Mouse (Mus musculus): ENCODE measurements around the gene Klk1. TPM values are rescaled to one million over a fixed set of nuclear protein-coding genes. Genes with fewer than 3 reads are reported as not detected.
A peak's percentile ranks its signal among the peaks of the same experiment; 100 is the strongest.
"Not testable (repeated sequence)": the region's sequence is repeated elsewhere in the genome, so short reads cannot be mapped to it uniquely, and the experiment has no call there.

The Klk1 gene
- not detected in 2 replicates for polyA plus RNA-seq (2014; fragmentation: Nextera tagmentation; extraction: Ambion mirVana)

DNA sequence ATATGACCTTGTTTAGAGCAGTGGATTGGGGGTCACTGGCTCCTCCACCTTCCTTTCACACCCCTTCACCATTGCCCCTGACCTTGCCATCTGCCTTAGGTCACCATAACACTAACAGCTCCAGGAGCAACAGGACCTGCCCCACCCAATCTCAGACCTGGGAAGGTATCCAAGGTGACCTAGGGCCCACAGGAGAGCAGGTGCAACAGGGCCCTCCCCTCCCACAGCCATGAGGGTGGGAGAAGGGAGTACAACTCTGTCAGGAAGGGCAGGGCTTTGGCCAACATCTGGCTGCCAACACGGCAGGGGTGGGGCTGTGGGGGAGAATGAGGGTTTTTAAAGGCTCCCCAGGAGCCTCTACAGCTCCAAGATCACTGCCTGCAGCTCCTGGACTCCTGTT is at the start of gene Klk1:
Gene Klk1 (plus strand): TSS at position 285 of the 400 bp plus-strand sequence.
- Histone ChIP-seq H3K4me1 (replicated peaks; ENCODE audit: control insufficient read depth, insufficient read depth, low read length) (no peaks in the 10 kb centered on the region), H3K27ac (ENCODE audit: low read depth, low read length) (no peak within 1 kb of the TSS), H3K4me3 (ENCODE audit: low read depth, low read length) (no peak within 1 kb of the TSS), H3K4me2 (no peak within 1 kb of the TSS), H3K36me3 (ENCODE audit: control insufficient read depth, insufficient read depth, low read length) (no peaks in the 10 kb centered on the region), H3K27me3 (replicated peaks; ENCODE audit: control insufficient read depth, insufficient read depth, low read length) (no peaks in the 10 kb centered on the region), H3K9ac (ENCODE audit: low read depth, low read length) (no peak within 1 kb of the TSS), H3K9me3 (ENCODE audit: control insufficient read depth, low read length) (no peaks in the 10 kb centered on the region)
- ATAC-seq (replicated peaks; ENCODE audit: low FRiP score) (no peak), DNase-seq (ENCODE audit: low spot score) (no peak)
- 62% methylated on average over 1 of the region's 1 CpGs for WGBS

DNA sequence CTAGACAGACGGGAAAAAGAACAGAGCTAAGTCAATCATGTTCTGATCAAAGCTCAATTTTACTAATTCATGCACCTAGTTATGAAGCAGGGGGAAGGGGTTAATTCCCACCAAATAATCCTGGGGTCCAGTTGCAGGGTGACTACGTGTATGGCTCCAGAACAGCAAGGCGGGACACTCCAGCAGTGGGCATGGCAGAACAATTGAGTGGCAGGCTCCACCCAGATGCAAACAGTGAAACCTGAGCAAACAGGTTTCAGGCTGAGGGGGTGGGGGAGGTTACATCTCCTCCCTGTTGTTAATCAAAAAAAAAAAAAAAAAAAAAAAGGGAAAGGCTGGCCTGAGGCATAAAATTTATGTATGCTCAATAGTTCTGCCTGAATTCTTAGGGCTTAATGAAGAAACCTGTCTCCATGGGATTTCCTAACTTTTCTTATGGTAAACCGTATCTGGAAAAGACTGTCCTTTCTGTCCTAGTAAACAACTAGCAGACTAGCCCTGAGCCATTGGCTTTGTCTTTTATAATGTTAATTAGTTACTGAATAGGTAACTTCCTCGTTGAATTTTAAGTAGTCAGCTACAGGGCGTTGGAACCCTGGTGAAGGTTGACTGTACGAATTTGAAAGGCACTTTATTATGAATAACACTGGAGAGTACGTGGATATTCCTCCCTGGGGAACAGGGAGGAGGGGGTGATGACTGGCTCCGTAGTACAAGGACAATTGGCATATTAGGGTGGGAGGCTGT is 45.7 kb upstream of the Klk1 start:
- no peak for ATAC-seq (replicated peaks; ENCODE audit: low FRiP score)
- no peak overlapping the region for H3K4me2 ChIP-seq
- no peak overlapping the region for H3K4me3 ChIP-seq (ENCODE audit: low read depth, low read length)
- no peaks in the 10 kb centered on the region for H3K4me1 ChIP-seq (replicated peaks; ENCODE audit: control insufficient read depth, insufficient read depth, low read length)
- no peaks in the 10 kb centered on the region for H3K36me3 ChIP-seq (ENCODE audit: control insufficient read depth, insufficient read depth, low read length)
- H3K9ac ChIP-seq (ENCODE audit: low read depth, low read length): no peak overlapping the region
- no peaks in the 10 kb centered on the region for H3K9me3 ChIP-seq (ENCODE audit: control insufficient read depth, low read length)
- no peak for DNase-seq (ENCODE audit: low spot score)
- WGBS: 71% methylated on average over 9 of the region's 9 CpGs
- H3K27ac ChIP-seq (ENCODE audit: low read depth, low read length): no peak overlapping the region
- H3K27me3 ChIP-seq (replicated peaks; ENCODE audit: control insufficient read depth, insufficient read depth, low read length): no peaks in the 10 kb centered on the region

DNA sequence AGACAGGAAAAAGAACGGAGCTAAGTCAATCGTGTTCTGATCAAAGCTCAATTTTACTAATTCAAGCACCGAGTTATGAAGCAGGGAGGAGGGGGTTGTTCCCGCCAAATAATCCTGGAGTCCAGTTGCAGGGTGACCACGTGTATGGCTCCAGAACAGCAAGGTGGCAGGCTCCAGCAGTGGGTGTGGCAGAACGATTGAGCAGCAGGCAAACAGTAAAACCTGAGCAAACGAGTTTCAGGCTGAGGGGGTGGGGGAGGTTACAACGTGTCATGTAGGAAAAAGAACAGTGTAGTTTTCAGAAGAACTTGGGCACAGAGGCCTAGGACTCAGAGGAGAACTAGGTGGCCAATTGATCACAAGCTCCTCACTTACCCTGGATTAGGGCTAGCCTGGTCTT is 38.6 kb upstream of the Klk1 start:
- not testable (repeated sequence) for H3K27ac ChIP-seq (ENCODE audit: low read depth, low read length); DNase-seq (ENCODE audit: low spot score); H3K36me3 ChIP-seq (ENCODE audit: control insufficient read depth, insufficient read depth, low read length); H3K9ac ChIP-seq (ENCODE audit: low read depth, low read length); H3K4me2 ChIP-seq; H3K9me3 ChIP-seq (ENCODE audit: control insufficient read depth, low read length); H3K4me3 ChIP-seq (ENCODE audit: low read depth, low read length); H3K27me3 ChIP-seq (replicated peaks; ENCODE audit: control insufficient read depth, insufficient read depth, low read length); H3K4me1 ChIP-seq (replicated peaks; ENCODE audit: control insufficient read depth, insufficient read depth, low read length); ATAC-seq (replicated peaks; ENCODE audit: low FRiP score)
- 63% methylated on average over 8 of the region's 8 CpGs for WGBS

DNA sequence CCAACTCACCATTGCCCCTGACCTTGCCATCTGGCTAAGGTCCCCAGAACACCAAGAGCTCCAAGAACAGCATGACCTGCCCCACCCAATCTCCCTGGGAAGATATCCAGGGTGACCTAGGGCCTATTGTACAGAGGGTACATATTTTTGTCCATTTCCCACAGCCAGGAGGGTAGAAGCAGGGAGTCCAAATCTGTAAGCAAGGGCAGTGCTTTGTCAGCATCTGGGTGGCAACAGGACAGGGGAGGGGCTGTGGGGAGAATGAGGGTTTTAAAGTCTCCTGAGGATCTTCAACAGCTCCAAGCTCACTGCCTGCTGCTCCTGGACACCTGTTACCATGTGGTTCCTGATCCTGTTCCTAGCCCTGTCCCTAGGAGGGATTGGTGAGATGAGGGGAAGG is 37.2 kb upstream of the Klk1 start, which contains the start of gene Klk1b24:
Gene Klk1b24 (plus strand): TSS at position 301 of the 400 bp plus-strand sequence.
- not testable (repeated sequence) for H3K4me2 ChIP-seq; H3K4me3 ChIP-seq (ENCODE audit: low read depth, low read length); H3K9ac ChIP-seq (ENCODE audit: low read depth, low read length); H3K9me3 ChIP-seq (ENCODE audit: control insufficient read depth, low read length); DNase-seq (ENCODE audit: low spot score); H3K4me1 ChIP-seq (replicated peaks; ENCODE audit: control insufficient read depth, insufficient read depth, low read length); H3K36me3 ChIP-seq (ENCODE audit: control insufficient read depth, insufficient read depth, low read length); ATAC-seq (replicated peaks; ENCODE audit: low FRiP score); H3K27me3 ChIP-seq (replicated peaks; ENCODE audit: control insufficient read depth, insufficient read depth, low read length); H3K27ac ChIP-seq (ENCODE audit: low read depth, low read length)

DNA sequence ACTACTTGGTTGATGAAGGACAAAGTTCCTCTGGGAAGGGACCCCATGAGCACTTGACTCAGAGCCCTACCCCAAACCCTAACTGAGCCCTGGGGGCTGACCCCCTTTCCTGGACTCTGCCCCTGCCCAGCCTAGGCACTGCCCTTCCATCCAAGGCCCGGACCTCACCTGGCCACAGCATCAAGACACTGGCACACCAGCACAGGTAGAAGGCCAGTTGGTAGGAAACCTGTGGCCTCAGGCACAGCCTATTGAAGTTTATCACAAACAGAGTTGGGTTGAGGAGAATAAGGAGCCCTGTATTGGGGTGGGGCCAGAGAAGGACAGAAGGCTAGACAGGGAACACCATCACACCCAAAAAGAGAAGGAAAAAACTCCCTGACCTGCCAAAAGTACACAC is 31.7 kb upstream of the Klk1 start:
- not testable (repeated sequence) for H3K4me2 ChIP-seq; H3K4me3 ChIP-seq (ENCODE audit: low read depth, low read length); H3K9ac ChIP-seq (ENCODE audit: low read depth, low read length); H3K36me3 ChIP-seq (ENCODE audit: control insufficient read depth, insufficient read depth, low read length); ATAC-seq (replicated peaks; ENCODE audit: low FRiP score); H3K27me3 ChIP-seq (replicated peaks; ENCODE audit: control insufficient read depth, insufficient read depth, low read length); H3K4me1 ChIP-seq (replicated peaks; ENCODE audit: control insufficient read depth, insufficient read depth, low read length); H3K27ac ChIP-seq (ENCODE audit: low read depth, low read length); H3K9me3 ChIP-seq (ENCODE audit: control insufficient read depth, low read length)
- WGBS: 89% methylated on average over 1 of the region's 1 CpGs
- DNase-seq (ENCODE audit: low spot score): peak; percentile 6

DNA sequence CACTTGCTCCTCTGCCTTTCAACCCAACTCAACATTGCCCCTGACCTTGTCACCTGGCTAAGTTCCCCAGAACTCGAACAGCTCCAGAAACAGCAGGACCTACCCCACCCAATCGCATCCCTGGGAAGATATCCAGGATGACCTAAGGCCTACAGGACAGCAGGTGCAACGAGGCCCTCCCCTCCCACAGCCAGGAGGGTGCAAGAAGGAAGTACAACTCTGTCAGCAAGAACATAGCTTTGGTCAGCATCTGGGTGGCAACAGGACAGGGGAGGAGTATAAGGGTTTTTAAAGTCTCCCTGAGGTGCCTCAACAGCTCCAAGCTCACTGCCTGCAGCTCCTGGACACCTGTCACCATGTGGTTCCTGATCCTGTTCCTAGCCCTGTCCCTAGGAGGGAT is 27.3 kb upstream of the Klk1 start, which contains the start of gene Klk1b3:
Gene Klk1b3 (plus strand): TSS at position 301 of the 400 bp plus-strand sequence.
- Histone ChIP-seq H3K27ac (ENCODE audit: low read depth, low read length) (no peak within 1 kb of the TSS), H3K9me3 (ENCODE audit: control insufficient read depth, low read length) (no peaks in the 10 kb centered on the region), H3K4me1 (replicated peaks; ENCODE audit: control insufficient read depth, insufficient read depth, low read length) (no peaks in the 10 kb centered on the region), H3K36me3 (ENCODE audit: control insufficient read depth, insufficient read depth, low read length) (no peaks in the 10 kb centered on the region), H3K27me3 (replicated peaks; ENCODE audit: control insufficient read depth, insufficient read depth, low read length) (no peaks in the 10 kb centered on the region), H3K4me3 (ENCODE audit: low read depth, low read length) (no peak within 1 kb of the TSS), H3K9ac (ENCODE audit: low read depth, low read length) (no peak within 1 kb of the TSS), H3K4me2 (no peak within 1 kb of the TSS)
- no peak for ATAC-seq (replicated peaks; ENCODE audit: low FRiP score)
- 59% methylated on average over 3 of the region's 3 CpGs for WGBS
- DNase-seq (ENCODE audit: low spot score): no peak

DNA sequence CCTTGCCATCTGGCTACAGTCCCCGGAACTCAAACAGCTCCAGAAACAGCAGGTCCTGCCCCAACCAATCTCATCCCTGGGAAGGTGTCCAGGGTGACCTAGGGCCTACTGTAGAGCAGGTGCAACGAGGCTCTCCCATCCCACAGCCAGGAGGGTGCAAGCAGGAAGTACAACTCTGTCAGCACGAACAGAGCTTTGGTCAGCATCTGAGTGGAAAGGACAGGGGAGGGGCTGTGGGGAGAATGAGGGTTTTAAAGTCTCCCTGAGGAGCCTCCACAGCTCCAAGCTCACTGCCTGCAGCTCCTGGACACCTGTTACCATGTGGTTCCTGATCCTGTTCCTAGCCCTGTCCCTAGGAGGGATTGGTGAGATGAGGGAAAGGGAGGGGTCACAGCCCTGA is 18.0 kb upstream of the Klk1 start, which contains the start of gene Klk1b4:
Gene Klk1b4 (plus strand): TSS at position 301 of the 400 bp plus-strand sequence.
- H3K27me3 ChIP-seq (replicated peaks; ENCODE audit: control insufficient read depth, insufficient read depth, low read length); ATAC-seq (replicated peaks; ENCODE audit: low FRiP score); H3K9ac ChIP-seq (ENCODE audit: low read depth, low read length); H3K4me3 ChIP-seq (ENCODE audit: low read depth, low read length); DNase-seq (ENCODE audit: low spot score); H3K27ac ChIP-seq (ENCODE audit: low read depth, low read length); H3K4me2 ChIP-seq; H3K9me3 ChIP-seq (ENCODE audit: control insufficient read depth, low read length); H3K36me3 ChIP-seq (ENCODE audit: control insufficient read depth, insufficient read depth, low read length); H3K4me1 ChIP-seq (replicated peaks; ENCODE audit: control insufficient read depth, insufficient read depth, low read length): not testable (repeated sequence)
- WGBS: 44% methylated on average over 3 of the region's 3 CpGs

DNA sequence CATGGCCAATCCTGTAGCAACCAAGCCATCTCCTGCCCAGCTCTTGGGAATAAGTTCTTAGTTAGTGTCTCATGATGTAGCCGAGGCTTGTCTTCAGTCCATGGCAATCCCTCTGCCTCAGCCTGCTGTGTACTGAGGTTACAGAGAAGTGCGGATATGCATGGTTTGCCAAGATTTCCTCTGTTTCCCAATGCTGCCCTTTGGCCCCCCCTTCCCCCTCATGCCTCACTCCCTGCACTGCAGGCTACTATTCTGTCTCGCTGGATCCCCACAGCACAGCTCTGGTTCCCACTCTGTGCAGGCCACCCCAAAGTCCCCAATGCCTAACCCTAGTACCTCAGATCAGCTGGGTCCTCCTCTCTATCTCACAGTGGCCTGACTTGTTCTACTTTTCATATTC is 16.9 kb upstream of the Klk1 start:
- ATAC-seq (replicated peaks; ENCODE audit: low FRiP score): no peak
- H3K36me3 ChIP-seq (ENCODE audit: control insufficient read depth, insufficient read depth, low read length): no peaks in the 10 kb centered on the region

DNA sequence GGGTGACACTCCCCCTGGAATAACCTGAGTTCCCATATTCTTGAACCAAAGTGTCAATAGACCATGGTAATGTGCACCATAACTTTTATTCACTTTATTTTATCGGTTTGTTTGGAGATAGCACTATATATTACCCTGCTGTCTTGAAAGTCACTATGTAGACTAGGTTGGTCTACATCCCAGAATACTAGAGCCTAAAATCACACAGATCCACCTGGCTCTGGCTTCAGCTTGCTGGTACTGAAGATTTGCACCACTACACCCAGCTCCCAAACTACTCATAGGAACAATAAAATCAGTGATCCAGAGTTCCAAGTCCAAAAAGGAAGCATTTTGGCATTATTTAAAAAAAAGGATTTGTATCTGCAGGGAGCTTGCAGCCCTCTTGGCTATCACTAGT is 9.5 kb upstream of the Klk1 start, which contains the start of gene Klk1b5:
Gene Klk1b5 (plus strand): TSS at position 301 of the 400 bp plus-strand sequence.
- DNase-seq (ENCODE audit: low spot score) (no peak), ATAC-seq (replicated peaks; ENCODE audit: low FRiP score) (no peak)
- WGBS: 83% methylated on average over 1 of the region's 1 CpGs
- Histone ChIP-seq H3K36me3 (ENCODE audit: control insufficient read depth, insufficient read depth, low read length) (no peaks in the 10 kb centered on the region), H3K4me1 (replicated peaks; ENCODE audit: control insufficient read depth, insufficient read depth, low read length) (no peaks in the 10 kb centered on the region), H3K27ac (ENCODE audit: low read depth, low read length) (no peak within 1 kb of the TSS), H3K4me2 (no peak within 1 kb of the TSS), H3K9me3 (ENCODE audit: control insufficient read depth, low read length) (no peaks in the 10 kb centered on the region), H3K4me3 (ENCODE audit: low read depth, low read length) (no peak within 1 kb of the TSS), H3K9ac (ENCODE audit: low read depth, low read length) (no peak within 1 kb of the TSS), H3K27me3 (replicated peaks; ENCODE audit: control insufficient read depth, insufficient read depth, low read length) (no peaks in the 10 kb centered on the region)

More for the DNA sequence above, 16.9 kb upstream of the Klk1 start:
- DNase-seq (ENCODE audit: low spot score): no peak
- H3K4me1 ChIP-seq (replicated peaks; ENCODE audit: control insufficient read depth, insufficient read depth, low read length): no peaks in the 10 kb centered on the region
- no peak overlapping the region for H3K4me3 ChIP-seq (ENCODE audit: low read depth, low read length)
- H3K9ac ChIP-seq (ENCODE audit: low read depth, low read length): no peak overlapping the region
- no peak overlapping the region for H3K4me2 ChIP-seq
- WGBS: 72% methylated on average over 3 of the region's 3 CpGs
- H3K27me3 ChIP-seq (replicated peaks; ENCODE audit: control insufficient read depth, insufficient read depth, low read length): no peaks in the 10 kb centered on the region
- H3K9me3 ChIP-seq (ENCODE audit: control insufficient read depth, low read length): no peaks in the 10 kb centered on the region
- no peak overlapping the region for H3K27ac ChIP-seq (ENCODE audit: low read depth, low read length)

Data from liver, embryonic 11.5 days (tissue).